Mouse (Mus musculus) erythroblast, embryonic 14.5 days (primary cell): ENCODE measurements around the gene March7. TPM values are rescaled to one million over a fixed set of nuclear protein-coding genes. Genes with fewer than 3 reads are reported as not detected.

Experiments
- H3K27me3 ChIP-seq: 2 replicates; pipeline ENCODE4 v1.6.1; 2012; ENCODE audit warnings: inconsistent platforms; ENCODE audit not compliant: control insufficient read depth
- H3K36me3 ChIP-seq: 2 replicates; pipeline ENCODE4 v1.6.1; 2012; ENCODE audit warnings: mild to moderate bottlenecking, inconsistent platforms; ENCODE audit not compliant: control insufficient read depth
- H3K4me1 ChIP-seq: 2 replicates; pipeline ENCODE4 v1.6.1; 2012; ENCODE audit warnings: inconsistent platforms; ENCODE audit not compliant: control insufficient read depth
- H3K4me3 ChIP-seq: replicated peaks from 2 replicates; pipeline ENCODE3; 2012; ENCODE audit warnings: moderate library complexity, mild to moderate bottlenecking, inconsistent platforms
- H3K9me3 ChIP-seq: 2 replicates; pipeline ENCODE4 v1.6.1; 2012; ENCODE audit warnings: low read length, inconsistent platforms, mixed read lengths; ENCODE audit not compliant: control insufficient read depth
- GATA1 ChIP-seq: IDR thresholded peaks from 2 replicates; pipeline ENCODE4 v1.6.1; 2012; ENCODE audit warnings: low read length, inconsistent platforms, mixed read lengths
- TAL1 ChIP-seq: IDR thresholded peaks from 3 replicates; pipeline ENCODE4 v1.6.1; 2012; ENCODE audit warnings: low read length, inconsistent platforms, mixed read lengths
- polyA plus RNA-seq: library from polyadenylated mRNA; stranded (reverse); fragments of >175 nt; gene quantifications from 2 replicates; pipeline ENCODE4 v1.2.3, GENCODE M21; 2012

Gene March7
- polyA plus RNA-seq, 1 experiment: 0.24 TPM

DNA sequence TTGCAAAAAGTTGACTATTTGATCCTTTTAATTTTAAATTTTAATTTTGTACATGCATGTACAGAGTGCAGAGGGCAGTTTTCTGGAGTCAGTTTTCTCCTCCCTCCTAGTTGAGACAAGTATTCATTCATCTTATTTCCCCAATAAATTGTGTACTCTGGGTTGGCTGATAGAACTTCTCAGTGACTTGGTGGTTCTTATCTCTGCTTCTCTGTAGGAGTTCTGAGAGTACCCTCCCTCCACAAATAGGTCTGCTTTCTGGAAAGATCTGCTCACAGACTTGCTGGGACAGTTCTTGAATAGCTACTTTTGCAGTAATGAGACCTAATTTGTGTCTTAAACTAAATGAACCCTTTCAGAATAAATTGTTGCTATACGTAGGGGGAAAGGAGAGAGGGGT, 18.8 kb downstream of the March7 start:
- TF ChIP-seq GATA1: no peak
- TF ChIP-seq TAL1: no peak
- Histone ChIP-seq H3K9me3 (no peaks in the 10 kb centered on the region), H3K27me3 (no peaks in the 10 kb centered on the region), H3K4me1 (peaks cover 19% of the 10 kb centered on the region), H3K36me3 (peaks cover 48% of the 10 kb centered on the region), H3K4me3 (no peak overlapping the region)

DNA sequence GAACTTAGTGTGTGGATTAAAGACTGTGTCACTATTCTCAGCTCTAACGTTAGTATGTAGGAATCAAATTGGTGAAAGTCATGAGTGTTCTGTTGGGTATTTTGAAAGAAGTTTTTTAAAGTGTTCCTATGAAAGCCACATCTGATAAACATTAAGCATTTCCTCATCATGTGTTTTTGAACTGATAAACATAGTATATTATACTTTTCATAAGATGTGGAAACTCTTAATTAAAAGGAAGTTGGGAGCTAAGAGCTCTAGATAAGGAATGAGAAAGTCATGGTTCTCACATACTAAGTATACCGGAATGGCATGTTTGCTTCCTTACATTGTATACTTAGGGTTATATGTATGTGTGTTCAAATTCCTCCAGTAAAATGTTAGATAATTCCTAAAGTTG, 20.7 kb downstream of the March7 start:
- peaks cover 66% of the 10 kb centered on the region for H3K36me3 ChIP-seq
- H3K27me3 ChIP-seq: no peaks in the 10 kb centered on the region
- no peaks in the 10 kb centered on the region for H3K9me3 ChIP-seq
- TF ChIP-seq TAL1 (no peak), GATA1 (no peak)
- peaks cover 14% of the 10 kb centered on the region for H3K4me1 ChIP-seq
- no peak overlapping the region for H3K4me3 ChIP-seq

DNA sequence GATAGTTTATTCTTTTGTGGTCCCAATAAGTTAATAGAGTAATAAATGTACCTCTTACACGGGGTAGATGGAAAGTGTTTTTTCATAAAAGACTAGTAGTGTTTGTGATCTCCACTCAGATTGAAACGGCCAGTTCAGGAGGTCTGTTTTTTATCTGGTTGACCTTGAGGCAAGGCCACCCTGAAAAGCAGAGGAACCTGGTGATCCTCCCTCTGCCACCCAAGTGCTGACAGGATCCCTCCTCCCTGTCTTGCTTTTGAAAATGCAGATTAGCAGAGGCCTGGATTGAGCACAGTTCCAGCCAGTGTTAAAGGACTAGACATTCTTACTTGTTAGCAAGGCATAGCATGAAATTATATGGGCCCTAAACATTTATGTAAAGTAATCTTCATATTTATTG, 23.5 kb downstream of the March7 start:
- Histone ChIP-seq H3K4me3 (no peak overlapping the region), H3K27me3 (no peaks in the 10 kb centered on the region), H3K36me3 (peaks cover 91% of the 10 kb centered on the region), H3K4me1 (peaks cover 5% of the 10 kb centered on the region), H3K9me3 (no peaks in the 10 kb centered on the region)
- no peak for TF ChIP-seq GATA1
- no peak for TF ChIP-seq TAL1

DNA sequence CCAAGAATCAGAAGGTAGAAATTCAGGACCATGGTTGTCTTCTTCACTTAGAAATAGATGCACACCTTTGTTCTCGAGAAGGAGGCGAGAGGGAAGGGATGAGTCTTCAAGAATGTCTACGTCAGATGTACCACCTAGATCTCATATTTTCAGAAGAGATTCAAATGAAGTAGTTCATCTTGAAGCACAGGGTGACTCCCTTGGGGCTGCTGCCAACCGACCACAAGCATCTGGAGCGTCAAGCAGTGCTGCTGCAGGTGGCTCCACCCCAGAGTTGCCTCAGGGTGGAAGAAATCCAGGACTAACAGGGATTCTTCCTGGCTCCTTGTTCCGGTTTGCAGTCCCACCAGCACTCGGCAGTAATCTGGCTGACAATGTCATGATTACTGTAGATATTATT, 24.8 kb downstream of the March7 start:
- H3K9me3 ChIP-seq: no peaks in the 10 kb centered on the region
- peaks cover 97% of the 10 kb centered on the region for H3K36me3 ChIP-seq
- H3K4me3 ChIP-seq: no peak overlapping the region
- H3K27me3 ChIP-seq: no peaks in the 10 kb centered on the region
- no peaks in the 10 kb centered on the region for H3K4me1 ChIP-seq
- TF ChIP-seq TAL1 (no peak), GATA1 (no peak)

DNA sequence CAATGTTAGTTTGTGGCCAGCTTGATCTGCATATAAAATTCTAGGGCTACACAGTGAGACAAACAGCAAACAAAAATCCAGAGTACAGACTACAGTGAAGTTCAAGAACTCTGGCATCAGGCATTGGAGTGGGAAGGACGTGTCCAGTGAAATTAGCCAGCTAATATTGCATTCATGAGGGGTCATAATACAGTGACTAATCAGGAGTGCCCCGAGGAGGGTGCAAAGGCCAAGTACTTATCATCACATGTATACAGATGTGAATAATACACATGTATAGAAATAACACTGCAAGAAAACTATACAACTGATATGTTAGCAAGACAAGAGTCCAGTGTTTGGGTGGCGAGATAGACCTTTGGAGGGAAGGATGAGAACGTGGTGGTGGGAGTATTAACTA, 43.1 kb downstream of the March7 start:
- H3K4me3 ChIP-seq: no peak overlapping the region
- H3K4me1 ChIP-seq: no peaks in the 10 kb centered on the region
- H3K27me3 ChIP-seq: no peaks in the 10 kb centered on the region
- H3K36me3 ChIP-seq: peaks cover 33% of the 10 kb centered on the region
- TF ChIP-seq GATA1: no peak
- no peak for TF ChIP-seq TAL1
- no peaks in the 10 kb centered on the region for H3K9me3 ChIP-seq

DNA sequence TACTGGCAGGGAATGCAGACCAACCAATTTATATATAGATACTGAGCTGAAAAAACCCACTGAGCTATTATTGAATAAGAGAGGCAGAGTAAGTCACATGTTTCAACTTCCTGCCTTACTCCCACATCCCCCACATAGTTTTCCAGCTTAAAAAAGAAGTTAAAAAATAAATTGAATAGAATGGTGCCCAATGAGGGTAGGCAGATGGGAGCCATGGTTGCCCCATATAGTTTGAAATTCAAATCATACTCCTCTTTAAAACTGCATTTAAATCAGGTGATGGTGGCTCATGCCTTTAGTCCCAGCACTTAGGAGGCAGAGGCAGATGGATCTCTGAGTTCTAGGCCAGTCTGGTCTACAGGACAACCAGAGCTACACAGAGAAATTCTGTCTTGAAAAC, 43.8 kb downstream of the March7 start:
- Histone ChIP-seq H3K4me1 (no peaks in the 10 kb centered on the region), H3K9me3 (no peaks in the 10 kb centered on the region), H3K4me3 (no peak overlapping the region), H3K27me3 (no peaks in the 10 kb centered on the region), H3K36me3 (peaks cover 29% of the 10 kb centered on the region)
- TF ChIP-seq GATA1 (no peak), TAL1 (no peak)

DNA sequence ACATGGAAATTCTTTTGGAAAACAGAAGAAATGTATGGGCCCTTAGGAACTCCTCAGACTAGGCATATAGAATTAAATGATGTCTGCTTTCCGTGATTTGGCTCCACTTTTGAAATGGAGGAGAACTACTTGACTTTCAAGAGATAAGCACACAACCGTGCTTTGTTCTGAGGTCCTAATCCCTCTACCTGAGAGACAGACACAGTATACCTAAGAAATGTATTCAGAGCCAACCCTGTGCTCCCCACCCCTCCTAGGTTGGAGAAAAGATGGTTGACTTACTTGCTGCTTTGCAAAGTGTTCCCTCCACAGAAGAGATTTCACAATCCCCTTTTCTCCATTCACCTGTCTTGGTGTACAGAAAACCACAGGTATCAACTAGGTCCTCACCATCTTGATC, 47.1 kb downstream of the March7 start:
- TF ChIP-seq GATA1 (no peak), TAL1 (no peak)
- Histone ChIP-seq H3K36me3 (peaks cover 8% of the 10 kb centered on the region), H3K9me3 (no peaks in the 10 kb centered on the region; the same call in 1 of the 2 replicates), H3K4me1 (no peaks in the 10 kb centered on the region), H3K4me3 (no peak overlapping the region), H3K27me3 (no peaks in the 10 kb centered on the region)

DNA sequence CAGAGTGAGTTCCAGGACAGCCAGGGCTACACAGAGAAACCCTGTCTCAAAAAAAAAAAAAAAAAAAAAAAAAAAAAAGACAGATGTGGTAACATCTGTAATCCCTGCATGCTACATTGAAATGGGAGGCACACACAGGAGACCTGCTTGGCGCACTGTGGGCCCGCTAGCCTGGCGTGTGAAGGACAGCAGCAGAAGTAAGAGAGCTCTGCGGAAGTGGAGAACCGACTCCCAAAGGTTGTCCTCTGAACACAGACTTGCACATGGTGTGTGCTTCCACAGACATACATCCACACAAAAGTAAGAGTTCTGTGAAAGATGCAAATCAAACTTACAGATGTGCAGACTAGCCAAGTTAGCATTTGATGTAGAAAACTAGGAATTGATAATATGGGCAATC, 49.5 kb downstream of the March7 start:
- no peaks in the 10 kb centered on the region for H3K4me1 ChIP-seq
- no peaks in the 10 kb centered on the region; the same call in 1 of the 2 replicates for H3K9me3 ChIP-seq
- TF ChIP-seq TAL1 (no peak), GATA1 (no peak)
- H3K27me3 ChIP-seq: no peaks in the 10 kb centered on the region
- H3K36me3 ChIP-seq: peaks cover 7% of the 10 kb centered on the region; the same call in 1 of the 2 replicates
- no peak overlapping the region for H3K4me3 ChIP-seq

DNA sequence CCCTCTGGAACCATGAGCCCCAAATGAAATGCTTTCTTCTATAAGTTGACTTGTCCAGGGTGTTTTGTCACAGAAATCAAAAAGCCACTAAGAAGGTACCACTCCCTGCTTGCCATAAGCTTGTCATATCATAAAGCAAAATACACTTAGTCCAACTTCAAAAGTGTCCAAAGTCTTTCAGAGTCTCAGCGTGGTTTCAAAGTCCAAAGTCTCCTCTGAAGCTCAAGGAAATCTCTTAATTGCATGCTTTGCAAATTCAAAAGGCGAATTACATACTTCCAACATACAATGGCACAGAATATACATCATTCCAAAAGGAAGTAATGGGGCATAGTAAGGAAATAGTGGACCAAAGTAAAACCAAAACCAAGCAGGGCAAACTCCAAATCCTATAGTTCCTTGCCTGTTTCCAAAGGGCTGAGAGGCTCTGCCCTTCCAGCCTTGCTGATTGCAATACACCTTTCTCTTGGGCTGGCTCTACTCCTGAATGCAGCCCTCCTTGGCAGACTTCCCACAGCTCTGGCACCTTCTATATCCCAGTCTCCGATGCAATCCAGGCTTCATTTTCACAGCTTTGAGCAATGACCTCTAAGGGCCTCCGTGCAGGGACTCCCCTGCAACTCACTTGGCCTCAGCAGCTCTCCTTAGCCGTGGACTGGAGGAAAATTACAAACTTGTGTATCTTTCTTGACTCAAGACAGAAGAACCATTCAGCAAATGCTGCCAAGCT, 51.1 kb downstream of the March7 start:
- no peak overlapping the region for H3K4me3 ChIP-seq
- peaks cover 5% of the 10 kb centered on the region; the same call in 1 of the 2 replicates for H3K36me3 ChIP-seq
- no peaks in the 10 kb centered on the region for H3K27me3 ChIP-seq
- no peak for TF ChIP-seq GATA1
- no peak for TF ChIP-seq TAL1
- no peaks in the 10 kb centered on the region; the same call in 1 of the 2 replicates for H3K9me3 ChIP-seq
- no peaks in the 10 kb centered on the region for H3K4me1 ChIP-seq

DNA sequence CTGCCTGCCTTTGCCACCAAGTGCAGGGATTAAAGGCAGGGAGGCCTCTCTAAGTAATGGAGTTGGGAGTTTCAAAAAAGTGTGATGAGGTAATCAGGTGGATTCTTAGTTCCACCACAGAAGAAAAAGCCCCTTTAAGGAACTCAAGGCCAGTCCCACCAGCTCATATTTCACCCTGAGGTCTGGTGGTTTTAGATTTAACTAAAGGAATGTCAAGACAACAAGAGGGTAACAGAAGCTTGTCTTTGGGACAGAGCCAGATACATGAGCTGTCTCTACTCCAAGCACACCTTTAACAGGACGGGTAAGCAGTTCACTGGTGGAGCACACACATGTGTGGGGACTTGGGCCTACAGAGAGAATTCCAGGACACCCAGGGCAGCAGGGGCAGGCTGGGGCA, 57.9 kb downstream of the March7 start:
- H3K9me3 ChIP-seq: no peaks in the 10 kb centered on the region
- no peak overlapping the region for H3K4me3 ChIP-seq
- TF ChIP-seq TAL1: no peak
- TF ChIP-seq GATA1: no peak
- H3K4me1 ChIP-seq: no peaks in the 10 kb centered on the region
- H3K27me3 ChIP-seq: no peaks in the 10 kb centered on the region
- H3K36me3 ChIP-seq: no peaks in the 10 kb centered on the region; the same call in 1 of the 2 replicates
